Mouse (Mus musculus): ENCODE measurements at regions not wholly inside any gene's neighbourhood (a gene's known extent, or its start where the extent isn't known, plus 50 kb on each side); places are given as distances from the start of the nearest gene placed in this dataset.
"Not testable (repeated sequence)": the region's sequence is repeated elsewhere in the genome, so short reads cannot be mapped to it uniquely, and the experiment has no call there.

DNA sequence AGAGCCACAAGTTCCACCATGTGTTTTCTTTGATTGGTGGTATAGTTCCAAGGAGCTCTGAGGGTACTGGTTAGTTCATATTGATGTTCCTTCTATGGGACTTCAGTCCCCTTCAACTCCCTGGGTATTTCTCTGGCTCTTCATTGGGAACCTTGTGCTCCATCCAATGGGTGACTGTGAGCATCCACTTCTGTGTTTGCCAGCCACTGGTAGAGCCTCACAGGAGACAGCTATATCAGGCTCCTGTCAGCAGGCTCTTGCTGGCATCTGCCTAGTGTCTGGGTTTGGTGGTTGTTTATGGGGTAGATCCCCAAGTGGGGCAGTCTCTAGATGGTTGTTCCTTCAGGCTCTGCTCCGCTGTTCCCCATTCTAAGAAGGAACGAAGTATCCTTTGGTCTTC is 228.9 kb downstream of the Trib2 start:
- not testable (repeated sequence) for TF ChIP-seq POLR2A (IDR thresholded peaks at IDR 0.05; ENCODE audit: low read depth, low read length); CTCF (IDR thresholded peaks at IDR 0.05; ENCODE audit: extremely low read depth, insufficient read depth, insufficient read length, insufficient replicate concordance)
